Mouse (Mus musculus) lung, embryonic 14.5 days (tissue): ENCODE data around the gene Map2k1. TPM values are rescaled to one million over a fixed set of nuclear protein-coding genes. Genes with fewer than 3 reads are reported as not detected.
"Not testable (repeated sequence)": the region's sequence is repeated elsewhere in the genome, so short reads cannot be mapped to it uniquely, and the experiment has no call there.

Experiments
- ATAC-seq: fragments of 200-750 bp; cut with Nextera tagmentation; 2 replicates; pipeline ENCODE4 v1.8.0; 2017; ENCODE audit warnings: mild to moderate bottlenecking, moderate TSS enrichment, moderate library complexity; ENCODE audit not compliant: insufficient read depth
- DNase-seq: peaks from one replicate; pipeline ENCODE4 v3.0.0-alpha.2; 2015
- H3K27ac ChIP-seq: fragments of 300-500 bp; sonication (generic); 2 replicates; pipeline ENCODE4 v1.5.1; 2014; ENCODE audit warnings: low read depth, mild to moderate bottlenecking, moderate library complexity
- H3K27me3 ChIP-seq: fragments of 300-500 bp; sonication (generic); 2 replicates; pipeline ENCODE4 v1.6.1; 2014; ENCODE audit warnings: low read length, control low read depth; ENCODE audit not compliant: insufficient read depth
- H3K36me3 ChIP-seq: fragments of 300-500 bp; sonication (generic); 2 replicates; pipeline ENCODE4 v1.6.1; 2014; ENCODE audit warnings: control low read depth; ENCODE audit not compliant: insufficient read depth
- H3K4me1 ChIP-seq: fragments of 300-500 bp; sonication (generic); 2 replicates; pipeline ENCODE4 v1.6.1; 2014; ENCODE audit warnings: antibody characterized with exemption, control low read depth; ENCODE audit not compliant: insufficient read depth
- H3K4me2 ChIP-seq: fragments of 300-500 bp; sonication (generic); 2 replicates; pipeline ENCODE4 v1.6.1; 2014; ENCODE audit warnings: mild to moderate bottlenecking
- H3K4me3 ChIP-seq: fragments of 300-500 bp; sonication (generic); 2 replicates; pipeline ENCODE4 v1.5.1; 2014; ENCODE audit warnings: low read depth, low read length
- H3K9ac ChIP-seq: fragments of 300-500 bp; sonication (generic); 2 replicates; pipeline ENCODE4 v1.6.1; 2014
- H3K9me3 ChIP-seq: fragments of 300-500 bp; sonication (generic); 2 replicates; pipeline ENCODE4 v1.6.1; 2016; ENCODE audit warnings: low read depth, low read length, control low read depth
- CTCF ChIP-seq: IDR thresholded peaks from 2 replicates; pipeline ENCODE4 v1.5.1; 2016; ENCODE audit warnings: antibody characterized with exemption, low read depth
- WGBS: fragments of 180-500 bp; shearing (Covaris S2); extraction: QIAGEN DNeasy Blood & Tissue Kit; methylation state at CpG from one replicate; pipeline ENCODE4 v1.1.7; 2014; 5-methylcytosine and 5-hydroxymethylcytosine counted together
- polyA plus RNA-seq: library from polyadenylated mRNA; unstranded; fragments of >200 nt; fragmentation: Nextera tagmentation; extraction: Ambion mirVana; gene quantifications from 2 replicates; pipeline ENCODE4 v1.2.1, GENCODE M21; 2014

The Map2k1 gene
- polyA plus RNA-seq, 1 experiment from 2014 or later = 71.2 TPM

GRCm38 (mm10) chr9:64175378-64175777, 78.1 kb downstream of the Map2k1 start:
- ATAC-seq = no peak
- Histone ChIP-seq H3K4me2 (peak overlapping the region; percentile 73), H3K4me1 (peaks cover 6% of the 10 kb centered on the region; the same call in 1 of the 2 replicates), H3K4me3 (peak overlapping the region; percentile 64; the same call in 1 of the 2 replicates), H3K27me3 (no peaks in the 10 kb centered on the region), H3K36me3 (peaks cover 52% of the 10 kb centered on the region), H3K9me3 (no peaks in the 10 kb centered on the region), H3K27ac (no peak overlapping the region), H3K9ac (no peak overlapping the region; the same call in 1 of the 2 replicates)
- no peak for DNase-seq
- TF ChIP-seq CTCF = no peak
- 83% methylated on average over 11 of the region's 11 CpGs for WGBS

DNA sequence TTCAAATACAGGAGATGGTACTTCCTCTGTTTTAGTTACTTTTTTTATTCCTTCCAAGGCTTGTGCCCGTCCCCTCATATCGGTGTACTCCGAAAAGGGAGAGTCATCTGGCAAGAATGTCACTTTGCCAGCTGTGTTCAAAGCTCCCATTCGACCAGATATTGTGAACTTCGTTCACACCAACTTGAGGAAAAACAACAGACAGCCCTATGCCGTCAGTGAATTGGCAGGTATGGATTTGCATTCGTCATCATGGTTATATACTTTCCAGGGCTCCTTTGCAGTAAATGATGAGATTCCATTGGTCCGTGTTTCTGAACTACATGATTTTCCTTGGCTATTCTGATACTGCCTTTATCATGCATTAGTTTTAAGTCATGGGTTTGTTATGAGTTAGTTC, 78.7 kb downstream of the Map2k1 start:
- ATAC-seq = no peak
- no peak for TF ChIP-seq CTCF
- peak overlapping the region; percentile 95 for H3K9ac ChIP-seq
- H3K9me3 ChIP-seq = no peaks in the 10 kb centered on the region
- H3K4me2 ChIP-seq = peak overlapping the region; percentile 73
- peaks cover 4% of the 10 kb centered on the region; the same call in 1 of the 2 replicates for H3K4me1 ChIP-seq
- WGBS = 59% methylated on average over 8 of the region's 8 CpGs
- no peaks in the 10 kb centered on the region for H3K27me3 ChIP-seq
- peaks cover 46% of the 10 kb centered on the region for H3K36me3 ChIP-seq
- no peak overlapping the region; the same call in 1 of the 2 replicates for H3K27ac ChIP-seq
- DNase-seq = no peak
- peak overlapping the region; percentile 64 for H3K4me3 ChIP-seq

- no peak for DNase-seq
- Histone ChIP-seq H3K4me2 (peak overlapping the region; percentile 73), H3K9ac (peak overlapping the region; percentile 95), H3K27me3 (no peaks in the 10 kb centered on the region), H3K4me3 (peak overlapping the region; percentile 64), H3K9me3 (no peaks in the 10 kb centered on the region), H3K36me3 (peaks cover 45% of the 10 kb centered on the region), H3K27ac (no peak overlapping the region; the same call in 1 of the 2 replicates), H3K4me1 (0 out of 2 replicates have a peak, but pooled peaks cover 3% of the 10 kb centered on the region)
- no peak for ATAC-seq
- TF ChIP-seq CTCF = no peak
Observed at GRCm38 (mm10) chr9:64174341-64174740, 79.1 kb downstream of the Map2k1 start.

GRCm38 (mm10) chr9:64173666-64174220, 79.7 kb downstream of the Map2k1 start:
- Histone ChIP-seq H3K36me3 (peaks cover 42% of the 10 kb centered on the region), H3K27ac (peak overlapping the region; percentile 97), H3K9me3 (no peaks in the 10 kb centered on the region), H3K4me2 (peak overlapping the region; percentile 73), H3K27me3 (no peaks in the 10 kb centered on the region), H3K4me3 (peak overlapping the region; percentile 64), H3K9ac (peak overlapping the region; percentile 95), H3K4me1 (0 out of 2 replicates have a peak, but pooled peaks cover 3% of the 10 kb centered on the region)
- WGBS = under 1% methylated on average over 16 of the region's 16 CpGs
- DNase-seq (no peak), ATAC-seq (no peak; the same call in 1 of the 2 replicates)
- TF ChIP-seq CTCF = no peak

- DNase-seq = peak; percentile 94
- no peaks in the 10 kb centered on the region for H3K9me3 ChIP-seq
- no peaks in the 10 kb centered on the region for H3K27me3 ChIP-seq
- WGBS = under 1% methylated on average over 42 of the region's 42 CpGs
- ATAC-seq = peak; percentile 80
- H3K4me3 ChIP-seq = peak within 1 kb of the TSS; percentile 64
- peaks cover 38% of the 10 kb centered on the region for H3K36me3 ChIP-seq
- peak within 1 kb of the TSS; percentile 95 for H3K9ac ChIP-seq
- peak; percentile 24 for TF ChIP-seq CTCF
- H3K4me1 ChIP-seq = 0 out of 2 replicates have a peak, but pooled peaks cover 3% of the 10 kb centered on the region
- H3K4me2 ChIP-seq = peak within 1 kb of the TSS; percentile 73
- peak within 1 kb of the TSS; percentile 97 for H3K27ac ChIP-seq
Observed at GRCm38 (mm10) chr9:64172816-64173665, 80.4 kb downstream of the Map2k1 start, which contains the start of the genes Zwilch and Rpl4. Gene Zwilch (minus strand): TSS chr9:64173104. Gene Rpl4 (plus strand): TSS chr9:64173375.

DNA sequence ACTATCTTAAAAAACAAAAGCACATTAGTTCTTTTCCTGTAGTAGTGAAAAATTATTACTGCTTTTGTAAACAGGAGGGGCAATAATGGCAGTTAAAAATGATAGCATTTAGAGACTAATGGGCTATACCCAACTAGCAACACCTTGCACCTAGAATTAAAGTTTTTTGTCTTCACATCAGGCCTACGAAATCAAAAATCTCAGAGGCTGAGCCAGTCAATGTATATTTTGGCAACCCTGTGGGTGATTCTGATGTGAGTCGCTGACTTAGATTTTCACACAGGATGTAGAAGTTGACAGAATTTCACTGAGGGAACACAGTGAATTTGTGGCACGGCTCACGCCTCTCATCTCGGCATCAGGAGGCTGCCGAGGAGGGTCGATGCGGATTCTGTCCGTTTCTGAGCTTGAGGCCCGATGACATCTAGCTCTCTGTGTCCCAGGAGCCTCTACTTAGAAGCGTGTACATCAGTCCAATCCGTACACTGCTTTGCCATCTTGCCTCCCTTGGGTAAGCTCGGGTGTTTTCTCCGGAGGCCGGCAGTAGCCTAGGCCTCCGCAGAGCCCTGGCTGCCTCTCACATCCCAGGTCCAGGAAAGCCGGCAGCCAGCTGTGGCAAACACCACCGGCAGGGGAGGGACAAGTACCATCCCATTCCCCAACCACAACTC, 81.2 kb downstream of the Map2k1 start:
- ATAC-seq (peak; percentile 62; the same call in 1 of the 2 replicates), DNase-seq (no peak)
- Histone ChIP-seq H3K4me1 (0 out of 2 replicates have a peak, but pooled peaks cover 3% of the 10 kb centered on the region), H3K4me2 (peak overlapping the region; percentile 73), H3K9ac (peak overlapping the region; percentile 95), H3K4me3 (peak overlapping the region; percentile 64), H3K27me3 (no peaks in the 10 kb centered on the region), H3K9me3 (no peaks in the 10 kb centered on the region), H3K36me3 (peaks cover 34% of the 10 kb centered on the region), H3K27ac (peak overlapping the region; percentile 97)
- WGBS = 2% methylated on average over 18 of the region's 18 CpGs
- TF ChIP-seq CTCF = no peak

- peaks cover 28% of the 10 kb centered on the region for H3K36me3 ChIP-seq
- H3K27ac ChIP-seq, H3K4me3 ChIP-seq, H3K4me1 ChIP-seq, H3K9me3 ChIP-seq, H3K9ac ChIP-seq, H3K4me2 ChIP-seq, ATAC-seq, H3K27me3 ChIP-seq, DNase-seq: not testable (repeated sequence)
- 84% methylated on average over 3 of the region's 3 CpGs for WGBS
Observed at GRCm38 (mm10) chr9:64169967-64170366, 83.5 kb downstream of the Map2k1 start.
